Mouse (Mus musculus) MN1 (cell line): ENCODE data around the gene Ehd1.

ENCODE experiments used
- DNase-seq: peaks from one replicate; pipeline ENCODE4 v3.0.0-alpha.2; 2016; ENCODE audit warnings: low spot score

Ehd1 gene

GRCm38 (mm10) chr19:6334673-6335457 is 58.3 kb downstream of the Ehd1 start, which contains the start of gene Men1:
TSS of gene Men1 (plus strand) at chr19:6334979.
- peak; percentile 95 for DNase-seq

GRCm38 (mm10) chr19:6335458-6335827 is 58.9 kb downstream of the Ehd1 start:
- peak; percentile 43 for DNase-seq

- no peak for DNase-seq
Measured at GRCm38 (mm10) chr19:6336920-6337319, 60.4 kb downstream of the Ehd1 start.

GRCm38 (mm10) chr19:6338171-6338570 is 61.6 kb downstream of the Ehd1 start:
- no peak for DNase-seq

- DNase-seq: no peak
Measured at GRCm38 (mm10) chr19:6338716-6339115, 62.2 kb downstream of the Ehd1 start.

GRCm38 (mm10) chr19:6339191-6339590 is 62.7 kb downstream of the Ehd1 start:
- DNase-seq: no peak

- DNase-seq: no peak
Measured at GRCm38 (mm10) chr19:6339890-6340504, 63.5 kb downstream of the Ehd1 start.

- peak; percentile 74 for DNase-seq
Measured at GRCm38 (mm10) chr19:6340524-6341452, 64.3 kb downstream of the Ehd1 start, which contains the start of gene Map4k2. TSS of gene Map4k2 (plus strand) at chr19:6341135.

GRCm38 (mm10) chr19:6341453-6342077 is 65.0 kb downstream of the Ehd1 start:
- no peak for DNase-seq

- no peak for DNase-seq
Measured at GRCm38 (mm10) chr19:6342276-6342933, 65.9 kb downstream of the Ehd1 start.

- no peak for DNase-seq
Measured at GRCm38 (mm10) chr19:6343066-6343925, 66.8 kb downstream of the Ehd1 start.

- no peak for DNase-seq
Measured at GRCm38 (mm10) chr19:6343996-6344395, 67.5 kb downstream of the Ehd1 start.

GRCm38 (mm10) chr19:6346023-6346422 is 69.5 kb downstream of the Ehd1 start:
- DNase-seq: no peak

- no peak for DNase-seq
Measured at GRCm38 (mm10) chr19:6346661-6347060, 70.1 kb downstream of the Ehd1 start.

- no peak for DNase-seq
Measured at GRCm38 (mm10) chr19:6347615-6348014, 71.1 kb downstream of the Ehd1 start.

- DNase-seq: no peak
Measured at GRCm38 (mm10) chr19:6348717-6349116, 72.2 kb downstream of the Ehd1 start.

- DNase-seq: no peak
Measured at GRCm38 (mm10) chr19:6349215-6349983, 72.9 kb downstream of the Ehd1 start.
